Mouse (Mus musculus) megakaryocyte, embryonic 14.5 days (primary cell): Measurements from ENCODE around the gene Ece1. TPM values are rescaled to one million over a fixed set of nuclear protein-coding genes. Genes with fewer than 3 reads are reported as not detected.

ENCODE experiments used
- H3K27me3 ChIP-seq: replicated peaks from 2 replicates; pipeline ENCODE3; 2012; ENCODE audit warnings: inconsistent platforms
- H3K36me3 ChIP-seq: replicated peaks from 2 replicates; pipeline ENCODE3; 2012; ENCODE audit warnings: low read length, inconsistent platforms, mixed read lengths
- H3K4me1 ChIP-seq: 2 replicates; pipeline ENCODE4 v1.6.1; 2012; ENCODE audit warnings: inconsistent platforms
- H3K4me3 ChIP-seq: replicated peaks from 2 replicates; pipeline ENCODE3; 2012; ENCODE audit warnings: moderate library complexity, mild to moderate bottlenecking, inconsistent platforms
- H3K9me3 ChIP-seq: 2 replicates; pipeline ENCODE4 v1.6.1; 2012; ENCODE audit warnings: inconsistent platforms
- FLI1 ChIP-seq: IDR thresholded peaks from 2 replicates; pipeline ENCODE4 v1.6.1; 2012; ENCODE audit warnings: low read length, inconsistent platforms, mixed read lengths
- GATA1 ChIP-seq: IDR thresholded peaks from 3 replicates; pipeline ENCODE4 v1.6.1; 2012; ENCODE audit warnings: mixed read lengths, low read length, inconsistent platforms, borderline replicate concordance
- polyA plus RNA-seq: library from polyadenylated mRNA; stranded (reverse); fragments of >175 nt; gene quantifications from 2 replicates; pipeline ENCODE4 v1.2.3, GENCODE M21; 2012; ENCODE audit warnings: low replicate concordance; ENCODE audit not compliant: insufficient read depth

Gene Ece1
- polyA plus RNA-seq, 1 experiment: 5.0 TPM

DNA sequence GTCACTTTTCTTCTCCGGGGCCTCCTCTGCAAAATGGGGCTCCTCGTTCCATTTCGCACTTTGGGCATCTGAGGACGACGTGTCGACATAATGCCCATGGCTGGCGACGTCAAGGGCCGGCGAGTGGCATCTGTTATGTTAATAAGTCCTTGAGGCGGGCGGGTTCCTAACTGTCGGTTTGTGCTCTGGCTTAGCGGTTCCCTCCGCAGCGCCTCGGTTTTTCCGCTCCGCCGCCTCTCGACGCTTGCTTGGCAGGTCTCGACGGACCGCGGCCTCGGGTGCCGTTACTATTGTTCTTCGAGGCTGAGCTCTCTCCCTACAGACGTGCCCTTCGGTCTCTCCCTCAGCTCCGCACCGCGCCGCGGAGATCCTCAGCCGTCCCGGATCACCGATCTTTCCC lies 130.9 kb downstream of the Ece1 start, which contains the start of gene Eif4g3:
Gene Eif4g3 (plus strand): TSS at position 133 of the 400 bp plus-strand sequence.
- Histone ChIP-seq H3K27me3 (peaks cover 36% of the 10 kb centered on the region), H3K36me3 (peaks cover 25% of the 10 kb centered on the region), H3K4me3 (peak within 1 kb of the TSS; percentile 96), H3K4me1 (peaks cover 33% of the 10 kb centered on the region), H3K9me3 (peaks cover 6% of the 10 kb centered on the region)
- no peak for TF ChIP-seq FLI1
- TF ChIP-seq GATA1: no peak

DNA sequence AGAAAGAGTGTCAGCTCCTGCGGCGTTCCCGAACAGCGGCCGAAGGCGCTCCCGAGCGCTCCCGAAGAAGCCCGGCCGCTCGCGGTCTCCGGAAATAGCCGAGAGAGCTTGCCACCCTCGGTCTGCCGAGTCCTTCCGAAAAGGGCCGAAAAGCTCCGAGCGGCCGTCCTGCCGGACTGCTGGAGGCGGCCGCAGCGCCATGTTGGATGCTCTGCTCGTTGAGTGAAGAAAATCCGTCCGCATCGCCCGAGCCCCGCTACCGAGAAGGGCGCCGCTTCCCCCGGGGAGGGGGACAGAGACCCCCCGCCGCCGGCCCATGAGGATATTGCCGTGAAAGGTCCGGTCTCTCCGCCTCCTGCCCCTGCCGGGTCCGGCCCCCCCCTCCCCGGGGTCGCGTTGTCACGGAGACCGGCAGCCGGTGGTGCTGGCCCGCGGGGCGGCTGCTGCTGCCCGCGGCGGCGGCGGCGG lies 131.3 kb downstream of the Ece1 start:
- Histone ChIP-seq H3K27me3 (peaks cover 33% of the 10 kb centered on the region), H3K4me1 (peaks cover 38% of the 10 kb centered on the region), H3K4me3 (peak overlapping the region; percentile 96), H3K36me3 (peaks cover 30% of the 10 kb centered on the region), H3K9me3 (peaks cover 6% of the 10 kb centered on the region)
- no peak for TF ChIP-seq GATA1
- no peak for TF ChIP-seq FLI1

DNA sequence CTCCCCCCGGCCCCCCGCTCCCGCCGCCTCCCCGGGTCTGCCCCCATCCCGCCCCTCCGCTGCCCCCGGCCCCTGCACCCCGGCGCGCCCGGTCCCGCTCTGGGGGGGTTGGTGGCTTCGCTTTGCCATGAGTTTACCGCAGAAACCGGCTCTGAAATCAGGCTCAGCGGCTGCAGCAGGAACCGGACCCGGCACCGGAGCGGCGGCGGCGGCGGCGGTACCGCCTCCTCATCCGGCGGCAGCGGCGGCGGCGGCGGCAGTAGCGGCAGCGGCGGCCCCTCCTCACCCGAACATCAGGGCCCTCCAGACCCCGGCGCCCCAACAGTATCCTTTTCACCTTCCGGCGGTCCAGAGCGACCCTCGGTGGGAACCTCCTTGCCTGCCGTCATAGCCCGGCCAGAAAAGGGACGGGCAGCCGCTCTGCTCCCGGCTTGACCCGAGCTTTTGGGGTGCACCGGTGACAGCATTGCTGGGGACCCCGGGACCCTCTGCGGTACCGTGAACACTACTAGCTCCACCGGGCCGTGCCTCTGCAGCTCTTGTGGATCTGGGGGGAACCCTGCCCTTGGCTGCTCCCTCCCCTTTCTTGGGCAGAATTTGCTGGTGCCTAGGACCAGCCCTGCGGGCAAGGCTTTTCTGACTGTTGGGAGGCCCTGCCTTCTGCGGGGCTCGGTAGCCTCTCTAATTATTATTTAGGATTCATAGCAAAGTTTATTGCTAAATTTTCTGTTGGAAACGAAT lies 132.0 kb downstream of the Ece1 start:
- Histone ChIP-seq H3K4me1 (peaks cover 38% of the 10 kb centered on the region), H3K4me3 (peak overlapping the region; percentile 96), H3K9me3 (peaks cover 6% of the 10 kb centered on the region), H3K27me3 (peaks cover 29% of the 10 kb centered on the region), H3K36me3 (peaks cover 36% of the 10 kb centered on the region)
- TF ChIP-seq GATA1 (no peak), FLI1 (no peak)

DNA sequence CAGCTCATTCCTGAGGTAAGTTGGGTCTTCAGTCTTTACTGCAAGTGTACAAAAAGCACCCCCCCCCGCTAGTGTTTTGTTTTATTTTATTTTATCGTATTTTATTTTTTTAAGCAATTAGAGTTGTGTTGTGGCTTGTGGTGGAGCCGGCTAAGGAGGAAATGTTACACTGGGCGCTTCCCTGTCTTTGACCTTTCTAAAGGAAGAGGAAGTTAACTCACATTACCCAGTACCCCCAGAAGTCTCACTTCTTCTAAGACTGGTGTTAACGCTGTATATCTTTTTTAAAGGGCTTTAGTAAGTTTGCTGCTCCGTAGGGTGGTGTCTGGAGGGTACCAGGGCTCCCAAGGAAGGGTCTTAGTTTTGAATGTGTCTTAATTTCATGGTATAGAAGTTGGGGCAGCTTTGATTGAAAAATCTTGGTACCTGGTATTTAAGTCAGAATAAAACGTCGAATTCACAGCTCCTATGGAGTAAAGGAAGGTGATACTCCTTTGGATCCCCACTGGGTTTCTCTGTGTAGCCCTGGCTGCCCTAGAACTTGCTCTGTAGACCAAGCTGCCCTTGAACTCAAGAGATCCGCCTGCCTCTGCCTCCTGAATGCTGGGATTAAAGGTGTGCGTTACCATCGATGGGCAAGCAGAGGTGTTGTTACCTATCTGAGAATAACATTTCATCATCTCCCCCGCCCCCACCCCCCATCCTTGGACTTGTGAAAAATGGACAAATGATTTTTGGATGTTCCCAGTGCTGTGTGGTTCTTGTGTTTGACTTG lies 132.7 kb downstream of the Ece1 start:
- Histone ChIP-seq H3K27me3 (peaks cover 22% of the 10 kb centered on the region), H3K4me1 (peaks cover 38% of the 10 kb centered on the region), H3K4me3 (peak overlapping the region; percentile 96), H3K36me3 (peaks cover 44% of the 10 kb centered on the region), H3K9me3 (peaks cover 6% of the 10 kb centered on the region)
- TF ChIP-seq GATA1 (no peak), FLI1 (no peak)

DNA sequence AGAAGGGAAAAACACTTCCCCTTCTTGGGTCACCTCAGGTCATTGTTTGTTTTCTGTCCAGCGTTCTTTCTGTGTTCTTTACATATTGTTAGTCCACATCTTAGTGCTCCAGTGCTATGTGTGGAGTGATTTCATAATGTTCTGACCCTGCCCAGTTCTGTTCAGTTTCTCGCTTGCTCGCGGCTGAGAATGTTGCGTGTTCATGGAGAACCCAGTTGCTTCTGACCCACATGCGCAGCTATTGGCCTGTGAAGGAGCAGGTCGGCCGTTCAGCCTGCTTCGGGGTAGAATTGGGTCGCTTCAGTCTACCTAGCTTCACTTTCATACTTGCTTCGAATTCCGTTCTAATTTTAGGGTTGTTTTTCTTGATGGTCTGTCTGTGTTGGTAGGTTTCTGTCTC lies 133.4 kb downstream of the Ece1 start:
- Histone ChIP-seq H3K36me3 (peaks cover 49% of the 10 kb centered on the region), H3K9me3 (peaks cover 6% of the 10 kb centered on the region), H3K27me3 (peaks cover 18% of the 10 kb centered on the region), H3K4me3 (peak overlapping the region; percentile 96), H3K4me1 (peaks cover 38% of the 10 kb centered on the region)
- no peak for TF ChIP-seq GATA1
- no peak for TF ChIP-seq FLI1

DNA sequence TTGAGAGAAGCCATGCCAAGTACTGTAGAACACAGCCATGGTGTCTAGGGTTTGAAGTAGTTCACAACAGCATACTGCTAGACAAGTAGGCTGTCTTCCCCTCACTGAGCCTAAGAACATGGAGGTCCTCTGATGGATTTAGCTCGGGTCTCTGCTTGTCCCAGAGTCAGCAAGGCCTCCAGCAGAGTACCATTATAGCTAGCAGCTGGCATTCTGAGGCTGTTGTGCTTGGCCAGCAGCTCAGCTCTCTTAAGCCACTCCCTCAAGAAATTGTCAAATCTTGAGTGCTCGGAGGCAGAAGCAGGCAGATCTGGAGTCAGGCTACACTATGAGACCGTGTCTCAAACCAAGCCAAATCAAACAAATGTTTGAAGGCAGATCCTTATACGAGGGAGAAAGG lies 136.2 kb downstream of the Ece1 start:
- H3K4me1 ChIP-seq: peaks cover 41% of the 10 kb centered on the region
- no peaks in the 10 kb centered on the region for H3K27me3 ChIP-seq
- H3K36me3 ChIP-seq: peaks cover 75% of the 10 kb centered on the region
- no peaks in the 10 kb centered on the region for H3K9me3 ChIP-seq
- TF ChIP-seq GATA1: no peak
- TF ChIP-seq FLI1: no peak
- H3K4me3 ChIP-seq: no peak overlapping the region

DNA sequence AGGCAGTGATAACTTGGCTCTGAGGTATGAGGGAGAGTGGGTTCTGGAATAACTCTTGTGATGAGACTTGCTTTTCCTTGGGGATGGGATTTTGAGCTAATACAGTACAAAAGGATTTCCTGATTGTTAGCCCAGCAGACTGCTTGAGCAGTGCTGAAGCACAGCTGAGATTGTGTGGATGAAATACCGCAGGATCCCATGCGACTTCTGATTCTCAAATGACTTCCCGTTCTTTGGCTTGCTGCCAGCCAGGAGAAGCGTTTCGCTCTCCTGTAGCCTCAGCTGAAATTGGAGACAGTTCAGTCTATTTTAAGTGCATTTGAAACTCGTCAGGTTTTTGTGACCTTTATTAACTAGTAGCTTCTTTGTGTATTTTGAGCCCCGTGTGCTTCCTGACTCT lies 138.6 kb downstream of the Ece1 start:
- peaks cover 31% of the 10 kb centered on the region for H3K4me1 ChIP-seq
- no peaks in the 10 kb centered on the region for H3K9me3 ChIP-seq
- no peak overlapping the region for H3K4me3 ChIP-seq
- peaks cover 88% of the 10 kb centered on the region for H3K36me3 ChIP-seq
- H3K27me3 ChIP-seq: no peaks in the 10 kb centered on the region
- TF ChIP-seq GATA1 (no peak), FLI1 (no peak)

DNA sequence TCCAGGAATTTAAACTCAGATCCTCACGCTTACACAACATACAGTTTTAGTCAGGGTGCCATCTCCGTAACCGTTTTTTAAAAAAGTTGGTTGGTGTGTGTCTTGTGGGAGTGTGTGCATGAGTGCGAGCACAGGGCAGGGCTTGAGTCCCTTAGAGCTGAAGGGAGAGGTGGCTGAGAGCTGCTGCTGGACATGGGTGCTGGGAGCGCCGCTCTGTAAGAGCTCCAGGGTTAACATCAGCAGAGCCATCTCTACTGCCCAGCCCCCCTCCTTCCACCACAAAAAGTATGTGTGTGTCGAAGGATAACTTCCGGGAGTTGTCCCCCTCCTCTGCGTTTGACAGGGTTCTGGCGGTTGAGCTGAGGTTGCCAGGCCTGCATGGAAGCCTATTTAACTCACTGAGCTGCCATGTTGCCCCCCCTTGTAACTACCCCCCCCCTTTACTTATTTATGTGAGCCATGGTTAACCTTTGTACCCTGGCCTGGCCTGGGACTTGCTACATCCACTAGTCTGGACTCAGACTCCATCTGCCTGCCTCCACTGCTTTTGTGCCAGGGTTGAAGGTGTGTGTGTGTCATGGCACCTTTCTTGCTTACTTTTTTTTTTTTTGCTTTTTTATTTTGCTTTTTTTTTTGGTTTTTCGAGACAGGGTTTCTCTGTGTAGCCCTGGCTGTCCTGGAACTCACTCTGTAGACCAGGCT lies 142.0 kb downstream of the Ece1 start:
- Histone ChIP-seq H3K4me3 (no peak overlapping the region), H3K4me1 (peaks cover 17% of the 10 kb centered on the region), H3K36me3 (peaks cover 84% of the 10 kb centered on the region), H3K27me3 (no peaks in the 10 kb centered on the region), H3K9me3 (no peaks in the 10 kb centered on the region)
- TF ChIP-seq GATA1 (no peak), FLI1 (no peak)

DNA sequence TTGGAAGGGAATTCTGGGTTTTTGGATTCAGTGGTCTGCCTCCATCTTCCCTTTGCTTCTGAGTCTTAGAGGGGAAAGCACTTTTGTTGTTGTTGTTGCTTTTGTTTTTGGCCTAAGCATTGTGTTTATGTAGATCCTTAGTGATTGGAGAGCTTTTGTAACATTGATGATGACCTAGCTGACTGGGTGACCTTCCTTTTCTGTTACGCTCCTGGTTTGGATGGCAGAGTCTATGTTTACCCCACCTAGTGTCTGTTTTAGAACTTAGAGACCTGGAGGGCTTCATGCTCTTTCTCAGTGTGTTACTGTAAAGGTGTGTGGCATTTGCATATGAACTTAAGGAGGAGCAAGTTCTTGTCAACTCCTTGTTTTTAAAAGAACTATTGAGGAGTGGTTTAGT lies 143.7 kb downstream of the Ece1 start:
- peaks cover 15% of the 10 kb centered on the region for H3K4me1 ChIP-seq
- no peaks in the 10 kb centered on the region for H3K27me3 ChIP-seq
- H3K9me3 ChIP-seq: no peaks in the 10 kb centered on the region
- TF ChIP-seq FLI1 (no peak), GATA1 (no peak)
- H3K36me3 ChIP-seq: peaks cover 80% of the 10 kb centered on the region
- H3K4me3 ChIP-seq: no peak overlapping the region
